Mouse (Mus musculus): ENCODE results near the gene Sys1.

Sys1 gene

GRCm38 (mm10) chr2:164523301-164523773 lies 66.6 kb downstream of the Sys1 start:
- in situ Hi-C loops (cut with MboI, MseI): no loop called here

DNA sequence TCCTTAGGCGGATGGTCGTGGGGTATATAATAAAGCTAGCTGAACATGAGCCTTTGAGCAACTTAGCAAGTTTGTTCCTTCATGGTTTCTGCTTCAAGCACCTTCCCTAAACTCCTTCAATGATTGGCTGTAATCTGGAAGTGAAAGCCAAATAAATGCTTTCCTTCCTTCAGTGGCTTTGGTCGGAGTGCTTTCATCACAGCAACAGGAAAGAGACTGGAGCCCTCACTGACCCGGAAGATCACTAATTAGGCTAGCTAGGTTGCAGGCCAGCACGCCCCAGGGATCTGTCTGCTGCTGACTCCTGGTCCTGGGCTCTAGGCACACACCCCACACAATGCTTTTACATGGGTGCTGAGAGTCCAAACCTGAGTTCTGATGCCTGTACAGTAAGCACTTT lies 71.8 kb downstream of the Sys1 start:
- in situ Hi-C loops (cut with MboI, MseI): no loop called here
